Mouse (Mus musculus) cerebellum, adult 8-10 months (tissue): ENCODE data around the gene Vmn2r89.
"Not testable (repeated sequence)": the region's sequence is repeated elsewhere in the genome, so short reads cannot be mapped to it uniquely, and the experiment has no call there.

Experiments
- DNase-seq: peaks from one replicate; pipeline ENCODE4 v3.0.0; 2022

The Vmn2r89 gene

DNA sequence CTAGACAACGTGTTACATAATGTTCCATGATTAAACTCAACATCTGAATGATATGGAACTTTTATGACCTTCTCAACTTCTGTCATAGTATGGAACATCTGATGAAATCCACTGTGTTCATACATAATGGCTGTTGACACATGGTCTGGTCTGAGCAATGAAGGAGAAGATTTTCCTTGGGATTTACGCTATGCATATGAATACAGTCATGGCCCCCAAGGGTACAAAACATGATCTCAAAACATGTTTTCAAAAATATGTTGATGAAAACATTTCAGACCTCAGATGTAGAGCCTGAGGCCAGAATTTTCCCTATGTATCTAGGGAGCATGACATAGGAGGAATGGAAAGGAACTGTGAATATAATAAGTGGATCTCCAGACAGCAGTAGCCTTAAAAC is at the start of gene Vmn2r89:
TSS of gene Vmn2r89 (plus strand) at position 301 of the 400 bp plus-strand sequence.
- DNase-seq, result not testable (repeated sequence)

DNA sequence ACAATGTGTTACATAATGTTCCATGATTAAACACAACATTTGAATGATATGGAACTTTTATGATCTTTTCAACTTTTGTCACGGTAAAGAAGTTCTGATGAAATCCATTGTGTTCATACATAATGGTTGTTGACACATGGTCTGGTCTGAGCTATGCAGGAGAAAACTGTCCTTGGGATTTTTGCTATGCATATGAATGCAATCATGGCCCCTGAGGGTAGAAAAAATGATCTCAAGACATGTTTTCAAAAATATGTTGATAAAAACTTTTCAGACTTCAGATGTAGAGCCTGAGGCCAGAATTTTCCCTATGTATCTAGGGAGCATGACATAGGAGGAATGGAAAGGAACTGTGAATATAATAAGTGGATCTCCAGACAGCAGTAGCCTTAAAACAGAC is 41.1 kb upstream of the Vmn2r89 start, which contains the start of gene Vmn2r88:
TSS of gene Vmn2r88 (plus strand) at position 301 of the 400 bp plus-strand sequence.
- DNase-seq, result no peak

DNA sequence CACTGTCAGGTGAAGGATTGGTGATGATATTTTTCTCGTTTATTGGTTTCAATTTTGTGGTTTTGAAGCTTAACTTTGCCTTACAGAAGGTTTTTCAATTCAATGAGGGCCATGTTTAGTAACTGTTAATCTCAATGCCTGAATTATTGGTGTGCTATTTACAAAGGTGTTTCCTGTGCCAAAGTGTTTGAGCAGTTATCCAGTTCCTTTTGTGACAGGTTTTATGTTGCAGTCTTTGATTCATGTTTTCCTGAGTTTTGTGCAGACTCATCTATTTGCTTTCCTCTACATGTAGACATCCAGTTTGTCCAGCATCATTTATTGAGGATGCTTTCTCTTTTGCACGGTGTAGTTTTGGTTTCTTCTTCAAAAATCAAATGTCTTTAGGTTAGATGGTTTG is 27.8 kb upstream of the Vmn2r89 start:
- DNase-seq, result no peak

DNA sequence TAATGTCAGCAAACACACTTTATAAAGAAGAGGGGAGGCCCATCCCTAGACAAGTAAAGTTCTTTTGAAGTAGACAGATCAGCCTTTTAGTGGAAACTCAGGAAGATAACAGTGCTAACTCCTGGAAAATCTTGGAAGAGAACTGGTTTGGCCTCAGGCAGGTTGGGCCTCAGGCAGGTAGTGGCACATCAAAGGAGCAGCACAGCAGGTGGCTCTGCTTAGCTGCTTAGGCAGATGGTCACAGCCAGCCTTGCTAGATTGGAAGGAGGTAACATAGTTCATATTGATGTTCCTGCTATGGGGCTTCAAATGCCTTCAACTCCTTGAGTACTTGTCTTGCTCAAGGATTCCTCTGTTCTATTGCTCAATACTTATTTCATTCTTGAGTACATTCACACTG is 21.5 kb upstream of the Vmn2r89 start:
- not testable (repeated sequence) for DNase-seq

DNA sequence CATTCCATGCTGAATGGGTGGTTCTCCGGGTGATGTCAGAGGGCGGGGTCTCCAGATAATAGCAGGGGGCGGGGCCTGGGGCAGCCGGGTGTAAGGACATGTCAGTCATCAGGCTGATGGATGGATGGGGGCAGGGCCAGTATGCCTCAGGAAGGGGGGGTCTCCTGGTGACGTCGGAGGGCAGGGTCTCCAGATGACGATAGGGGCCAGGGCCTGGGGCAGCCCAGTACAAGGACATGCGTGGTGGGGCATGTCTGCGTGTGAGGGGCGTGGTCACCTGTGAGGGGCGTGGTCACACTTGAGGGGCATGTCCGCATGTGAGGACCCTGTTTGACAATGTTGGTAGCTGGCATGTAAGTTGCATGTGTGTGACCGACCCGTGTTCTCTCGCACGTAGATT is 17.1 kb upstream of the Vmn2r89 start:
- no peak for DNase-seq

DNA sequence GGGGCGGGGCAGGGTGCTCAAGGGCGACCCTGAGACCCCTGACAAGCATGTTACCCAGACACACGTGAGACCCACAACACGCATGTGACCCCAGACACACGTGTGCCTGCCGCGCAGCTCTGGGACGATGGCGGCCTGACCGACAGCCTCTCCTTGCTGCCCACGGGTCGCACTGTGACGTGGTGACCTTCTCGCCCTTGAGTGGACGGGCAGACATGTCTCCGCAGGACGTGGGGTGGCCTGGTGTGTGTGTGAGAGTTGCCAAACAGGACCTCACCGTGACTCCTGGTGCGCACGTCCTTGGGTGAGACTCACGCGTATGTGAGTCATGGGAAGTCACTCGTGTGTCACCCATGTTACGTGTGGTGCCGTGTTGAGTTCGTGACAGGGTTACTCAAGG is 16.6 kb upstream of the Vmn2r89 start:
- DNase-seq, result no peak

DNA sequence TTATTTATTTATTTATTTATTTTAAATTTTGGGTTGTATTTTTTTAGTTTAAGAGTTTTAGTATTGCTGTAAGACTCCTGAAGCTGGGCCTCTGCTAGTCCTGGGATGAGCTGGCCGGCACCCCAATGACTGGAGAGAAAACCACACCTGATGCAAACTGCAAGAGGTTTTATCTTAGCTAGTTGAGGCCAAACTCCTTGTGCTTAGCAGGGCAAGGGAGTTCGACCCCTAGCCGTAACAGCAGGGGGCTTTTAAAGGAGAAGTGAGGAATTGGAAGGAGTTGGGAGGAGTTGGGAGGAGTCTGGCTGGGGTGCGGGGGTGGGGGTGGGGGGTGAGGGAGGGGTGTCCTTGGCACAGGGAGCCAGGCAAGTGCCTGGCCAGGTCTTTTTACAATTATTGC is 12.7 kb upstream of the Vmn2r89 start:
- DNase-seq, result no peak

DNA sequence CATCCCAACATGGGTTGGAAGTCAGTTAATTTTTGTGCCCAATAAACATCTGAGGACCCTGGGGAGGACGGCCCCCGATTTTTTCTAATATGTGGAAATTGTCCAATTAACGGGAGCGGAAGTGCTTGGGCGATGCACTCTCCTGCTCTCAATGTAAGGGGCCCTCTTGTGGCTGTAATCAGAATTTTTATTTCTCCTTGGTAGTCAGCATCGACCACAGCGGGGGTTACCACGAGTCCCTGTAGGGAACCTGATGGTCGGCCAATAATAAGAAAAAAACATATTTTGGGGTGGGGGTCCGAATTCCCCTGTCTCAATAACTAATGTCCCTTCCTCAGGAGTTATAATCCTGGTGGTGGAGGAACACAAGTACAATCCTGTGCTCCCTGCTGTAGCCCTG is 28.6 kb downstream of the Vmn2r89 start:
- not testable (repeated sequence) for DNase-seq

DNA sequence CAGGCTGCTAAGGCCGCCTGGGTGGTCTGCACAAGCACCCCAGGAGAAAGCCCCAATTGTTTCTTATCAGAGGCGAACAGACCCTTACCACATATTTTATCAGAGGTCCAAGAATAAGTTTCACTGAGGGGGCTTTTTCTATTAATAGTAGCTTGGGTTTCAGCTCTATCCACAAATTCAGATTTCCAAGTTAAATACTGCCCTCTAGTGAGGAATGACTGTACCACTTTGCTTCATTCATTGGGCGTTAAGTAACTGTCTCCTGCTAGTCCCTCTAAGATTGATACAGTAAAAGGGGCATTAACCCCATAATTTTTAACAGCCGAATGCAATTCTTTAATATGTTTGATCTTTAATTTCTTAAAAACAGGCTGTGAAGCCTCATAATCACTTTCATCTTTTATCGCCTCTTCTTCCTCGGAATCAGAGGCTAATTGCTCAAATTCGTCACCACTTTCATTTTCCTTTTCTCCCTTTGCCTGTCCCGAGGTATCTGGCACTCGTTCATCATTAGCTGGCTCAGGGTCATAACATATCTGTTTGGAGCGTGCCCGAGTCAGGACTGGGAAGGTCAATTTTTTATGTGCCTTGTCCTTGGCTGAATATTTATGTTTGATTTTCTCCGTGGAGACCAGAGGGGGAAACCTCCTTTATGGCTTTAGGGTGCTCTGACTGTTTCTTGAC is 29.8 kb downstream of the Vmn2r89 start:
- not testable (repeated sequence) for DNase-seq

DNA sequence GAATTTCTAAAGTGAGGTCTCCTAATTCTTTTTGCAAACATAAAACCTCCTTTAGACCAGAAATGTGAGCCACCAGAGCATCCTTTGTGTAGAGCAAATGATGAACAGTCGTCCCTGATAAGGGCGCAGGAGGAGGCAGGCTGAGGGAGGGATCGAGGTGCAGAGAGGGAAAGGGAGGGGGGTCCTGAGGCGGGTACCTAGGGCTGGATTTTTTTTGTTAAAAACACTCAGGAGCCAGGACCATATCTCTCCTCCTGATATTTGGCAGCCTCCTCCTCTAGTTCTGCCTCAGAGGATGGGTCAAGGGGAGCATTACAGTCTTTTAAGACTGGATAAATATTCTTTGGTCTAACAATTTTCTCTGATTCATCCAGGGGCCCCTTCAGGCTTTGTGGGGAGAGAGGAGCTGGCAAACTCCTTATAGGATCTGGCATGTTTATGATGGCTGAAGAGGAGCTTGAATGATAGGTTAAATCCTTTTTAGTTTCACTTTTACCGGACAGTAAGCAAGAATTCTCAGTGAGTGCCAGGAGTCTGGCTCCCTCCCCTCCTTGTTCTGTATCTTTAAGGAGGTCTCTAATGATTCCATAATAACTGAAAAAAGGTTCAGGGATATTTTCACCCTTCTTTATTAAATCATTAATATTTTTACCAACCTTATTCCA is 30.5 kb downstream of the Vmn2r89 start:
- DNase-seq, result no peak

DNA sequence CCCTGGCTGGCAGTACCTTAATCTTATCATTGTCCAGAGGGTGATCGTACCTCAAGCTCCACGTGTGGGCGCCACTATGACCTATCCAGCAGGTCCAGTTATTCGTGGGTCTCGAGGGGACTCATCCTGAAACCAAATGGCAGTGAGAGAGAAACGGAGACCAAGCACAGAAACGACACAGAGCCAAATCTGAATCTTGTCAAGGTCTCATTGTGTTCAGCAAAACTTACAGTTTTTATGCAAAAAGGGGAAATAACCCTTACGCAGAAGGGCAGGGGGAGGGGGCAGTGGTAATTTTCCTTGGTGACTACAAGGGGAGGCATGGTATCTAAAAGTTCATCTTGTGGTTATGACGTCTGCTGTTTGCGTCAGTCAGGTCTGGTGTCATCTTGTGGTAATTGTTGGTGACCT is 31.3 kb downstream of the Vmn2r89 start:
- DNase-seq, result not testable (repeated sequence)

DNA sequence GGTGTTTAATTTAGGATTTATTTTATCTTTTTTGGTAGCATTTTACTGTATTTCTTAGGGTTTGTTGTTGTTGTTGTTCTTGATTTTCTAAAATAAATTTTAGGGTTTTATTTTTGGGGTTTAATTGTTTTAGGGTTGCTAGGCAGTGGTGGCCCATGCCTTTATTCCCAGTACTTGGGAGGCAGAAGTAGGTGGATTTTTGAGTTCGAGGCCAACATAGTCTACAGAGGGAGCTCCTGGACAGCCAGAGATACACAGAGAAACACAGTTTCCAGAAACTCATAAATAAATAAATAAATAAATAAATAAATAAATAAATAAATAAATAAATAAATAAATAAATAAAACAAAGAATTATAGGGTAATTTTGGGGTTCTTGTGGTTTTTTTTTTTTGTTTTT is 32.0 kb downstream of the Vmn2r89 start:
- DNase-seq, result no peak

DNA sequence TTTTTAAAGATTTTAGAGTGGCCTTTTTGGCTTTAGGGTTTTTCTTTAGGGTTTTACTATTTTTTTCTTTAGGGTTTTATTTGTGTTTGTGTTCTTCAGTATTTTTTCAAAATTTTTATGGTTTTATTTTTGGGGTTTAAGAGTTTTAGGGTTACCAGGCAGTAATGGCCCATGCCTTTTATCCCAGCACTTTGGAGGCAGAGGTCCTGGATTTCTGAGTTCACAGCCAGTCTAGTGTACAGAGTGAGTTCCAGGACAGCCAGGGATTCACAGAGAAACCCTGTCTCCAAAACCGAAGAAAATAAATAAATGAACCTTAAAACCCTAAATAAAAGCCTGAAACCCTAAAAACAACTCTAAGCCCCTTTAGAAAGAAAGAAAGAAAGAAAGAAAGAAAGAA is 34.5 kb downstream of the Vmn2r89 start:
- DNase-seq, result no peak

DNA sequence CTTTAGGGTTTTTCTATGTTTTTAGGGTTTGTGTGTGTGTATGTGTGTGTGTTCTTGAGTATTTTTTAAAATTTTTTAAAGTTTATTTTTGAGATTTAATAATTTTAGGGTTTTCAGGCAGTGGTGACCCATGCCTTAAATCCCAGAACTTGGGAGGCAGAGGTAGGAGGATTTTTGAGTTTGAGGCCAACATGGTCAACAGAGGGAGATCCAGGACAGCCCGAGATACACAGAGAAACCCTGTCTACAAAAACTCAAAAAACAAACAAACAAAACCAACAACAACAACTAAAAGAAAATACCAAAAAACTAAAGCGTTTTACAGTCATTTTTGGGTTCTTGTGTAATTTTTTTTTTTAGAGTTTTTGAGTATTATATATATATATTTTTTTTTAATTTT is 44.1 kb downstream of the Vmn2r89 start:
- DNase-seq, result no peak

DNA sequence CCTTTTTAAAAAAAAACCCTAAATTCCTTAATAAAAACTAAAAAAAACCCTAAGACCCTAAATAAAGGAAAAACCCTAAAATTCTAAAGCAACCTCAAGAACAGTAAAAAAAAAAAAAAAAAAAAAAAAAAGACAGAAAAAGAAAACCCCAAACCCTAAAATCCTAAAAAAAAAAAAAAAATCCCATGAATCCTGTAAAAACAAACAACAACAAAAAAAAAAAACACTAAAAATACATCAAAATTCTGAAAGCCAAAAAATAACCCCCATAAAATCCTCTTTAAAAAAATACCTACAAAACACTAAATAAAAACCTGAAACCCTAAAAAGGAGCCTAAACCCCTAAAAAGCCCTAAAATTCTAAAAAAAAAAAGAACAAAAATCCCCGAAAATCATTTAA is 45.3 kb downstream of the Vmn2r89 start:
- no peak for DNase-seq

DNA sequence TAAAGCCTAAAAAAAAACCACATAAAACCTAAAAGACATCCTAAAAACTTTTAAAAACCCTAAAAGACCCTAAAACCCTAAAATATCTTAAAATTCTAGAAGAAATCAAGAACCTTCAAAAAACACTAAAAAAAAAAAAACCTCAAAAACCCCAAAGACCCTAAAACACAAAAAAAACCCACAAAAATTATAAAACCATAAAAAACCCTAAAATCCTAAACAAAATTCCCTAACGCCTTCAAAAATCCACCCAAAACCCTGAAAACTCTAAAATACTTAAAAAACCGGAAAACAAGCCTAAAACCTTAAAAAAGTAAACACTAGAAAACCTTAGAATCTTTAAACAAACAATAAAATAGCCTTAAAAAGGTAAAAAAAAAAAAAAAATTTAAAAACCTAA is 46.3 kb downstream of the Vmn2r89 start:
- no peak for DNase-seq

DNA sequence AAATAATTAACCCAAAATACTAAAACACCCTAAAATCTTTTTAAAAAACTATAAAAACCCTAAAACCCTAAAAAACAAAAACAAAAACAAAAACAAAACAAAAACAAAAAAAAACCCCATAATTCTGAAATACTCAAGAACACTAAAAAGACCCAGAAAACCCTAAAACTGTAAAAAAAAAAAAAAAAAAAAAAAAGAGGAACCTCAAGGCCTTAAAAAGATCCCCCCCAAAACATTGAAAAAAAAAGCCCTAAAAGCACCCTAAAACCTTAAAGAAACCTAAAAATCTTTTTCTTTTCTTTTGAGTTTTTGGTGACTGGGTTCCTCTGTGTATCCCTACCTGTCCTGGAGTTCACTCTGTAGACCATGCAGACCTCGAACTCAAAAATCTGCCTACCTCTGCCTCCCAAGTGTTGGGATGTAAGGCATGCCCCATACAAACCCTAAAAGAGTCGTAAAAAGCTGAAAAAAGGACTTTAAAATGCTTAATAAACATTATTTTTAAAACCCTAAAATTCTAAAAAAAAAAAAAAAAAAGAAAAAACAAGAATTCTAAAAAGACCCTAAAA is 48.1 kb downstream of the Vmn2r89 start:
- no peak for DNase-seq

DNA sequence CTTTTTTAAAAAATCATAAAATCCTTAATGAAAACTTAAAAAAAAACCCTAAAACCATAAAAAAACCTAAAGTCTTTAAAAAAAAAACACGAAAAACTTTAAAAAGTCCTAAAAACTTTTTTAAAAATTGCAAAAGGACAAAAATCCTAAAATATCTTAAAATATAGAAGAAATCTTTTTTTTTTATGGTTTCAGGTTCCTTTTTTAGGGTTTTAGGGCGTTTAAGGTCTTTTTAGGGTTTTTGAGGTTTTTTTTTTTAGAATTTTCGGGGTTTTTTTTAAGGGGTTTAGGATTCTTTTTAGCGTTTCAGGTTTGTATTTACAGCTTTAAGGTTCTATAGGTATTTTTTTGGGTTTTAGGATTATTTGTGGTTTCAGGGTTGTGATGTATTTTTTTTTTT is 48.8 kb downstream of the Vmn2r89 start:
- no peak for DNase-seq

DNA sequence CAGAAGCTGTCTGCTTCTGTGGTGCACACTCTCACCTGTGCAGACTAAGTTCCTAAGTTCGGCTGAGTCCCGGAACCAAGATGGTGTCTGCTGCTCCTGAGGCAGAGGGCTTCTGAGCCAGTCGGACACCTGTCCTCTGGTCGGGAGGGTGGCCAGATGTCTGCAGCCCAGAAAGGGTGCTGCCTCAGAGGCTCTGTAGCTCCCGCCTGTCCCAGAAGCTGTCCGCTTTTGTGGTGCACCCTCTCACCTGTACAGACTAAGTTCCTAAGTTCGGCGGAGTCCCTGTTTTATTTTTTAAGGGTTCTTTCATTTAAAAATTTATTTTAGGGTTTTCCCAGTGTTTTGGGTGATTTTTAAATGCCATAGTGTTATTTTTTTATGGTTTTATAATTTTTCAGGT is 55.8 kb downstream of the Vmn2r89 start:
- DNase-seq, result no peak
